Mouse (Mus musculus) adrenal gland, adult 2 months (tissue): ENCODE results near the gene Fam234b. TPM values are rescaled to one million over a fixed set of nuclear protein-coding genes. Genes with fewer than 3 reads are reported as not detected.
A peak's percentile ranks its signal among the peaks of the same experiment; 100 is the strongest.

Source experiments
- DNase-seq: peaks from one replicate; pipeline ENCODE4 v3.0.0; 2021
- polyA plus RNA-seq: library from polyadenylated mRNA; depleted of rRNA; stranded (reverse); fragments of >200 nt; gene quantifications from 2 replicates; pipeline ENCODE4 v1.2.3, GENCODE M21; 2012; rRNA removed
- total RNA-seq, 2 experiments: library from RNA; stranded (reverse); gene quantifications; 2 replicates each; pipeline ENCODE4 v1.2.3; 2021

Fam234b gene
- total and polyA plus RNA-seq, 3 experiments, result 13.8 to 31.3 (median 21.0) TPM

DNA sequence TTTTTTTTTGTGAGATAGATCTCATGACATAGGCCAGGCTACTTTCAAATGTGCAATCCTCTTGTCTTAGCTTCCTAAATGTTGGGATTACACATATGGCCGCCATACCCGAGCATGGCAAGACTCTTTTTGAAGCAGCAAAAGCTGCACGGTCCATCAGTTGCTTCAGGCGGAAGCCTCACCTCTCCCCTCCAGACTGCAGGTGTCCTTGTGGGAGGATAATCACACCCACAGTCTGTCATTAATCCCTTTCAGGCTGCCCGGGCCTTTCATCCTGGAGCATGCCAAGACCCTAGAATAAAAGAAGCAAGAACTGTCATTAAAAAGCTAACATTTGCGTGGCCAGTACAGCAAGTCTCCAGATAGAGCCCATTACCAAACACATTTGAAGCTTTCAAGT is 71.8 kb downstream of the Fam234b start:
- DNase-seq, result no peak

GRCm38 (mm10) chr6:135271761-135272160 is 74.0 kb downstream of the Fam234b start:
- no peak for DNase-seq

DNA sequence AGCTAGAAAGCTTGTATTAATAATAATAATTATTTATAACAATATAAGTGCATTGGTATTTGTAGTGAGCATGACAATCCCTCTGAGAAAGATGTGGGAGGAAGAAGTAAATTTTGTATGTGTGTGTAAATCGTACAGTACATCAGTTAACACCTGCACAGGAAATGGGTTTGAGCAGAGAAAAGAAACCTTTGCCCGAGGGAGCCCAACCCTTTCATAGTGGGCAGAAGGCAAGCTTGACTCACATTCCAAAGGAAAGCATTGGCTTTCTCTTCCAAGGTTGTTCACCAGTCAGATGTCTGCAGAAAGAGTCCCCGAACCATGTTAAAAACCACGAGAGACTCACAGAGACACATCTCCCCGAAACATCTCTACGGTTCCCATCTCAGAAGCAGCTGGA is 75.3 kb downstream of the Fam234b start:
- no peak for DNase-seq

DNA sequence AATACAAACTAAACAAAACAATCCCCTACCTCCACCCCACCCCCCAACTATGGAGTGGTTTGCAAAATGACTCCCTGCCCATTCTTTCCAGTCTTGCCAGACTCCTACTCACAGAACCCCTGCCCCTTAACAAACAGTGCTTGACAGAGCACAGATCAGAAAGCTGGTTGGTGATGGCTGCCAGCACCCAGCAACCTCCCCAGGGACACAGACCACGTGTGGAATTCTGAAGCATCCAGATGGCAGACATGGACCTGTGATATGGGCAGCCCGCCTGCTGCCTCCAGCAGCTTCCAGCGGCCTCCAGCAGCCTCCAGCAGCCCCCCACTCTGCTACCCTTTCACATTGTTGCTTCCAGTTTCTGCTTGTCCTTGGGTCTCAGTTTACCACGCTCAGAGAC is 77.5 kb downstream of the Fam234b start:
- DNase-seq, result no peak

DNA sequence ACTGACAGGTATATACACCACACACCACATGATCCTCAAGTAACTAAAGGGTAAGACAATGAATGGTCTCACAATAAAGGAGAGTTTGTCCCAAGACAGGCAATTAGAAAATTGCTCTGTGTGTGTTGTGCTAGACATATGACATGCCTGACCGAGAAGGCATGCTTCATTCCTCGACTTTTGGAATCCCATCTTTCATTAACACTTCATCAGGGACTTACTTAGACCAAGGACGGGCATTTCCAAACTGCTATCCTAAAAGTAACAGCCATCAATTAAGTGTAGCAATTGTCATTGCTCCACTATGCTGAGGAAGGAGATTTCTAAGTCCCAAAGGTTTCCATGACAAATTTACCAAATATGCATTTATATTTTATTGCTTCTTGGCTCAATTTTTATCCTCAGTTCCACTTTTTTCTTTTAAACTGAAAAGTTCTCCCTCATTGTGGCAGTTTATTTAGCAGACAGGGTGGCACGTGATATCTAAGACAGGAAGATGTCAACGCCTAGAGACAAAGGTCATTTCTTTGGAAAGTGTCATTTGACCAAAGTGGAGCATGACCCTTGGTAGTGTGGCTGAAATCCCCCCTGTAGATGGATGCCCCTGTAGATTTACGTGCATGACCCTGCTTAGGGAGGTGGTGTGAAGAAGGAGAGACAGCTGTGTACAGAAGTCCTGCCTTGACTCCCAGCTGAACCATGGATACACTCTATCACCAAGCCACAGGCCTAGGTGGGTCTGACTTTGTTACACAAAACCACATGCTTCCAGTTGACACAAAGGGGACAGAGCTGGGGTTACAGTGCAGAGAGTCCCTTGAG is 78.9 kb downstream of the Fam234b start:
- no peak for DNase-seq

GRCm38 (mm10) chr6:135278302-135278701 is 80.5 kb downstream of the Fam234b start:
- no peak for DNase-seq

DNA sequence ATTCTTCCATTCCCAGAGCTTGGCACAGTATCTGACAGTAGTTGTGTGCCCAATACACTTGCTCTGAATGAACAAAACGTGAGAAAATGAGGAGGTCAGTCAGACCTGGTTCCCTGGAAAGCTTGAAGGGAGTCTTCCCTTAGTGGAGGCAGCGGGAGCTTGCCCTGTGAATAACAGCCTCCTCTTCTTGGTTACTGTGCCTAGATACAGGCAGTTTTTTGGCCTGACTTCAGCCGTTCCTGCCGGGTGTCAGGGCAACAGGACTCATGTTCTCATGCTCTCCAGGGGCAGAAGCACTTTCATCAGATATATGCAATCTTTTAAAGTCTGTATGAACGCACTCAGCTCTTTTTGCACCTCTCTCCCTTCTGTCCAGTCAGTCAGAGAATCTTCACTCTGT is 81.5 kb downstream of the Fam234b start:
- no peak for DNase-seq

DNA sequence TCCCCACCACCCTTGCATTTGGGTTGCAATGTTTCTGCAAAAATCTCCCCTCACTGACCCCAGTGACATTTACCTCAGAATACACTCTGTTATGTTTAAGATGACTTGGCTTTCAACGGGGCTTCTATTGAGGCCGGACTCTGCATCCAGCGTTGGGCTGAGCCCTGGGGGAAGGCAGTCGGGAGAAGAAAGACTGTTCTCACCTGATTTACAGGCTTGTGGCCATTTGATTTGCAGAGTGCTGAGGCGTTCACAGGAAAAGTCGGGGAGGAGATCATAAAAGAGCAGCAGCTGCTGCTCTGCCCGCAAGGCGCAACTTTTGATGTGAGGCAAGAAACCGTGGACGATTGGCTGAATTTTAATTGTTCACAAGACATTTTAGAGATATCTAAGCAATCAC is 82.1 kb downstream of the Fam234b start:
- DNase-seq, result no peak

GRCm38 (mm10) chr6:135292391-135292790 is 94.6 kb downstream of the Fam234b start:
- peak; percentile 18 for DNase-seq

DNA sequence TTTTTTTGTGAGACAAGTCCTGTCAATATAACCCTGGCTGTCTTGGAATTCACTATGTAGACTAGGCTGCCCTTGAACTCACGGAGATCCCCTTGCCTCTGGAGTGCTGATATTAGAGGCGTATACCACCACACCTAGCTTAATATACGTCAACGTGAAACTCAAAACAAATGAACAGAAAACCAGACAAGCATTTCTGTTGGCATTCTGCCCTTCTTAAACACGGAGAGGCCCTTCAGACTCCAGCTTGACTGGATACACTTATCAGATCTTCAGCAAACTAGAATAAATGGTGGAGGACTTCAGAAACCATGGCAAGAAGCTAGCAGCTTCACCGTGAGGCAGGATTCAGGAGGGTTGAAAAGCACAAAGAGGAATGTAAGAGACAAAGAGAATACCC is 96.4 kb downstream of the Fam234b start:
- DNase-seq, result no peak

Other genes starting within 250 kb of the Fam234b start
- gene Apold1, start 216.3 kb upstream of the Fam234b start, total RNA-seq, result 1 to 10 TPM; 3.9 to 4.7 TPM
- 2.0 TPM in 2 replicates for gene Apold1, start 216.3 kb upstream of the Fam234b start, polyA plus RNA-seq
- 10 to 100 TPM; 57.9 to 61.4 TPM for gene Ddx47, start 186.4 kb upstream of the Fam234b start, total RNA-seq
- 21.7 and 23.0 TPM in 2 replicates for gene Ddx47, start 186.4 kb upstream of the Fam234b start, polyA plus RNA-seq
- 1 to 10 TPM in 1 of 2 experiments, under 1 TPM in 1; 0.55 to 1.0 TPM for gene Gprc5a, start 132.3 kb upstream of the Fam234b start, total RNA-seq
- 0.18 and 0.27 TPM in 2 replicates for gene Gprc5a, start 132.3 kb upstream of the Fam234b start, polyA plus RNA-seq
- gene Gprc5d, start 79.7 kb upstream of the Fam234b start, total RNA-seq, result not detected
- gene Gprc5d, start 79.7 kb upstream of the Fam234b start, polyA plus RNA-seq, result not detected in 2 replicates
- 10 to 100 TPM; 18.0 to 27.6 TPM for gene Hebp1, start within 50 bp of the Fam234b start, total RNA-seq
- gene Hebp1, start within 50 bp of the Fam234b start, polyA plus RNA-seq, result 9.5 and 13.4 TPM in 2 replicates
- not detected for gene Gsg1, start 56.4 kb downstream of the Fam234b start, total RNA-seq
- gene Gsg1, start 56.4 kb downstream of the Fam234b start, polyA plus RNA-seq, result 0.18 TPM in 1 of 2 replicates, not detected in the other
- gene Pbp2, start 112.4 kb downstream of the Fam234b start, total RNA-seq, result not detected
- gene Pbp2, start 112.4 kb downstream of the Fam234b start, polyA plus RNA-seq, result not detected in 2 replicates
- 10 to 100 TPM; 24.5 to 42.8 TPM for gene Emp1, start 164.6 kb downstream of the Fam234b start, total RNA-seq
- 22.8 and 25.8 TPM in 2 replicates for gene Emp1, start 164.6 kb downstream of the Fam234b start, polyA plus RNA-seq